In the genomic region with DNA sequence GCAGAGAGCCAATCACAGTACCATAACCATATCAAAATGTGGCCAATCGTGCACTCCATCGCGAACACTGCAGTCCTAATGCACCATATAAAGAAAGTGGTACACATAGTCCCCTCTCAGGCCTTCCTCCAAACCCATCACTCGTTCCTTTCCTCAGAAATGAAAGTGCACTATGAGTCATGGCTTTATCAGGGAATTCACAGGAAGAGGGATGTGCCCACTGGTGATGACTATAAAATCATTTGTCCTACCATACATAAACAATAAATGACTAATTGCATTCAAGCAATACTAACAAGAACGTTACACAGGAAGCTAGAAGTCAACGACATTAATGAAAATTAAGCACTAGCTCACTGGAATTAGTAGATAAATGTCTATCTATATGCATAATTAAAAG, we compare ENCODE assay signal across 18 mouse cellular contexts.
"Had no signal": no experiment of that assay in that cellular context is flagged by ENCODE, and none has a peak within 500 bp of the region (broad histone marks: within the 10 kb centered on the region; RNA-seq: fewer than 3 reads in every experiment).

No protein-coding gene starts in this region.

- H3K36me3 ChIP-seq: midbrain, embryonic 10.5 days; midbrain, embryonic 12.5 days; neural tube, embryonic 12.5 days; stomach, embryonic 15.5 days had no signal

- H3K4me1 ChIP-seq: midbrain, embryonic 10.5 days; midbrain, embryonic 12.5 days; neural tube, embryonic 12.5 days; stomach, embryonic 15.5 days had no signal

- H3K9ac ChIP-seq: liver, embryonic 14.5 days; lung, embryonic 14.5 days; midbrain, embryonic 12.5 days; neural tube, embryonic 12.5 days; stomach, embryonic 15.5 days had no signal

- DNase-seq: lung, adult 18-20 months; lung, embryonic 14.5 days; lung, postnatal 14 days; lung, postnatal 36 days; midbrain, embryonic 14.5 days; right cerebral cortex, postnatal 14 days; right cerebral cortex, postnatal 4 days; spleen, adult 18-20 months; thymus, adult 2 months; thymus, postnatal 25 days; thymus, postnatal 4 days had no signal

- H3K27ac ChIP-seq: liver, embryonic 14.5 days; midbrain, embryonic 10.5 days; midbrain, embryonic 12.5 days; neural tube, embryonic 12.5 days; stomach, embryonic 15.5 days; stomach, postnatal 0 days had no signal

- ATAC-seq: midbrain, embryonic 16.5 days had no signal

- H3K27me3 ChIP-seq: midbrain, embryonic 12.5 days; neural tube, embryonic 12.5 days; stomach, embryonic 15.5 days had no signal

- H3K9me3 ChIP-seq: midbrain, embryonic 10.5 days; midbrain, embryonic 12.5 days; neural tube, embryonic 12.5 days; stomach, embryonic 15.5 days had no signal

- H3K4me3 ChIP-seq: midbrain, embryonic 10.5 days; midbrain, embryonic 12.5 days; neural tube, embryonic 12.5 days; stomach, embryonic 15.5 days had no signal

- H3K4me2 ChIP-seq: lung, embryonic 14.5 days; midbrain, embryonic 12.5 days; neural tube, embryonic 12.5 days; stomach, embryonic 15.5 days had no signal
